Mouse (Mus musculus): ENCODE measurements around the gene Lipe.

- no peak for TF ChIP-seq EP300 (IDR thresholded peaks at IDR 0.05)
- no peak for TF ChIP-seq CTCF (IDR thresholded peaks at IDR 0.05)
These were observed at the start of gene Lipe for GRCm38 (mm10) chr7:25398610-25399009.

Measured in lung, postnatal 0 days (tissue).